Mouse (Mus musculus) heart, embryonic 13.5 days (tissue): Measurements from ENCODE around the gene Ifit3b. TPM values are rescaled to one million over a fixed set of nuclear protein-coding genes. Genes with fewer than 3 reads are reported as not detected.
A peak's percentile ranks its signal among the peaks of the same experiment; 100 is the strongest.
"Not testable (repeated sequence)": the region's sequence is repeated elsewhere in the genome, so short reads cannot be mapped to it uniquely, and the experiment has no call there.

Experiments used
- ATAC-seq: fragments of 200-750 bp; cut with Nextera tagmentation; 2 replicates; pipeline ENCODE4 v1.8.0; 2017; ENCODE audit warnings: moderate TSS enrichment; ENCODE audit not compliant: insufficient number of reproducible peaks, low FRiP score, low TSS enrichment; ENCODE audit errors: extremely low read depth
- H3K27ac ChIP-seq: fragments of 300-500 bp; sonication (generic); replicated peaks from 2 replicates; pipeline ENCODE4 v1.5.1; 2015; ENCODE audit warnings: moderate library complexity, mild to moderate bottlenecking, inconsistent platforms
- H3K27me3 ChIP-seq: fragments of 300-500 bp; sonication (generic); replicated peaks from 2 replicates; pipeline ENCODE4 v1.6.1; 2015; ENCODE audit warnings: mild to moderate bottlenecking, inconsistent platforms
- H3K36me3 ChIP-seq: fragments of 300-500 bp; sonication (generic); 2 replicates; pipeline ENCODE4 v1.6.1; 2015; ENCODE audit warnings: mild to moderate bottlenecking, inconsistent platforms
- H3K4me1 ChIP-seq: fragments of 300-500 bp; sonication (generic); 2 replicates; pipeline ENCODE4 v1.6.1; 2015; ENCODE audit warnings: inconsistent platforms
- H3K4me2 ChIP-seq: fragments of 300-500 bp; sonication (generic); 2 replicates; pipeline ENCODE4 v1.6.1; 2015; ENCODE audit warnings: inconsistent platforms, mild to moderate bottlenecking, moderate library complexity
- H3K4me3 ChIP-seq: fragments of 300-500 bp; sonication (generic); 2 replicates; pipeline ENCODE4 v1.5.1; 2015; ENCODE audit warnings: moderate library complexity, mild to moderate bottlenecking, inconsistent platforms
- H3K9ac ChIP-seq: fragments of 300-500 bp; sonication (generic); 2 replicates; pipeline ENCODE4 v1.6.1; 2015; ENCODE audit warnings: inconsistent platforms, mild to moderate bottlenecking, moderate library complexity
- H3K9me3 ChIP-seq: fragments of 300-500 bp; sonication (generic); 2 replicates; pipeline ENCODE4 v1.6.1; 2016; ENCODE audit warnings: inconsistent platforms
- WGBS: fragments of 180-500 bp; shearing (Covaris S2); methylation state at CpG from one replicate; pipeline ENCODE4 v1.1.7; 2015; ENCODE audit warnings: mixed read lengths; 5-methylcytosine and 5-hydroxymethylcytosine counted together
- polyA plus RNA-seq: library from polyadenylated mRNA; unstranded; fragments of >200 nt; fragmentation: Nextera tagmentation; extraction: Ambion mirVana; gene quantifications from 2 replicates; pipeline ENCODE4 v1.2.1, GENCODE M21; 2015

The Ifit3b gene
- 0.37 and 1.0 TPM in 2 replicates for polyA plus RNA-seq

GRCm38 (mm10) chr19:34607237-34608051 lies at the start of gene Ifit3b:
Gene Ifit3b (plus strand): TSS chr19:34607970.
- ATAC-seq, H3K27ac ChIP-seq, H3K27me3 ChIP-seq, H3K4me1 ChIP-seq, H3K4me3 ChIP-seq, H3K4me2 ChIP-seq, H3K9me3 ChIP-seq, H3K36me3 ChIP-seq: not testable (repeated sequence)
- WGBS = 32% methylated on average over 4 of the region's 4 CpGs
- peak within 1 kb of the TSS; percentile 41 for H3K9ac ChIP-seq

GRCm38 (mm10) chr19:34562556-34562955 lies 45.2 kb upstream of the Ifit3b start:
- H3K4me3 ChIP-seq = no peak overlapping the region
- no peak overlapping the region for H3K9ac ChIP-seq
- 0 out of 2 replicates have a peak, but pooled peaks cover 3% of the 10 kb centered on the region for H3K4me1 ChIP-seq
- H3K27ac ChIP-seq = no peak overlapping the region
- H3K4me2 ChIP-seq = no peak overlapping the region
- ATAC-seq = no peak
- H3K9me3 ChIP-seq = no peaks in the 10 kb centered on the region
- no peaks in the 10 kb centered on the region for H3K36me3 ChIP-seq
- no peaks in the 10 kb centered on the region for H3K27me3 ChIP-seq

DNA sequence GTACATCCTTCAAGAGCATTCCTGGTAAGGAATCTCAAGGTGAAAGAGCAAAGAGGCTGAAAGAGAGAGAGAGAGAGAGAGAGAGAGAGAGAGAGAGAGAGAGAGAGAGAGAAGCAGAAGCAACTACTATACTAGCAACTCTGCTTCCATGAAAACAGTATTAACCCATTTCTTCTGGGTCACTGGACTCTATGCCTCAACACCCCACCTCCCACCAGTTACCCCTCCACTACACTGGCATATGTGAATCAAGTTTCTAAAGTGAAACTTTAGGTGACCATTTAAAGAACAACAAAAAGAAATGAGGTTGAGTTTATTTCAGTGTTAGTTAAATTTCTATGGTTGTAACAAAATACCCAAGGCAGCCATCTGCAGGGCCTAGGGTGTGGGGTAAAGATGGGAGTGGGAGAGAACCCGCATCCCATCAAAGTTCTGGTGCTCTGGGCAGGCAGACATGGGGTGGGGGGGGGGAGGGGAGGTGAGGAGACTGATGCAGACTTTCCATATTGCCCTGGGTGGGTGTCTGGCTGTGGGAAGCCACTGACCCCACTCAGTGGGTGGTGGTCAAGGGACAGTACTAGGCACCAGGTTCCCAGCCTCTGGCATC lies 41.5 kb upstream of the Ifit3b start:
- Histone ChIP-seq H3K4me2 (no peak overlapping the region), H3K36me3 (no peaks in the 10 kb centered on the region), H3K9me3 (no peaks in the 10 kb centered on the region), H3K4me1 (peaks cover 14% of the 10 kb centered on the region), H3K9ac (no peak overlapping the region), H3K4me3 (no peak overlapping the region), H3K27me3 (no peaks in the 10 kb centered on the region), H3K27ac (no peak overlapping the region)
- WGBS = 62% methylated on average over 1 of the region's 1 CpGs
- no peak for ATAC-seq

GRCm38 (mm10) chr19:34568988-34569895 lies 38.5 kb upstream of the Ifit3b start:
- H3K4me1 ChIP-seq = peaks cover 14% of the 10 kb centered on the region
- no peaks in the 10 kb centered on the region for H3K9me3 ChIP-seq
- peaks cover 10% of the 10 kb centered on the region; the same call in 1 of the 2 replicates for H3K36me3 ChIP-seq
- no peak for ATAC-seq
- H3K27ac ChIP-seq = 0 out of 2 replicates have a peak overlapping the region, but pooled peaks have one; percentile 1
- no peak overlapping the region for H3K4me3 ChIP-seq
- no peak overlapping the region for H3K4me2 ChIP-seq
- no peak overlapping the region for H3K9ac ChIP-seq
- H3K27me3 ChIP-seq = no peaks in the 10 kb centered on the region
- 70% methylated on average over 7 of the region's 7 CpGs for whole genome bisulfite sequencing

- H3K9me3 ChIP-seq = no peaks in the 10 kb centered on the region
- H3K27me3 ChIP-seq = no peaks in the 10 kb centered on the region
- no peak overlapping the region for H3K4me3 ChIP-seq
- H3K9ac ChIP-seq = no peak overlapping the region
- 52% methylated on average over 4 of the region's 4 CpGs for WGBS
- H3K36me3 ChIP-seq = peaks cover 10% of the 10 kb centered on the region; the same call in 1 of the 2 replicates
- 0 out of 2 replicates have a peak overlapping the region, but pooled peaks have one; percentile 1 for H3K27ac ChIP-seq
- H3K4me2 ChIP-seq = no peak overlapping the region
- ATAC-seq = no peak
- H3K4me1 ChIP-seq = peaks cover 14% of the 10 kb centered on the region
Measured at GRCm38 (mm10) chr19:34569896-34570476, 37.8 kb upstream of the Ifit3b start.

- no peak overlapping the region for H3K4me3 ChIP-seq
- 81% methylated on average over 1 of the region's 1 CpGs for WGBS
- H3K36me3 ChIP-seq = peaks cover 10% of the 10 kb centered on the region; the same call in 1 of the 2 replicates
- H3K4me1 ChIP-seq = peaks cover 14% of the 10 kb centered on the region
- no peak for ATAC-seq
- no peaks in the 10 kb centered on the region for H3K9me3 ChIP-seq
- H3K27me3 ChIP-seq = no peaks in the 10 kb centered on the region
- H3K9ac ChIP-seq = no peak overlapping the region
- H3K4me2 ChIP-seq = no peak overlapping the region
- H3K27ac ChIP-seq = no peak overlapping the region
Measured at GRCm38 (mm10) chr19:34571080-34571479, 36.7 kb upstream of the Ifit3b start.

DNA sequence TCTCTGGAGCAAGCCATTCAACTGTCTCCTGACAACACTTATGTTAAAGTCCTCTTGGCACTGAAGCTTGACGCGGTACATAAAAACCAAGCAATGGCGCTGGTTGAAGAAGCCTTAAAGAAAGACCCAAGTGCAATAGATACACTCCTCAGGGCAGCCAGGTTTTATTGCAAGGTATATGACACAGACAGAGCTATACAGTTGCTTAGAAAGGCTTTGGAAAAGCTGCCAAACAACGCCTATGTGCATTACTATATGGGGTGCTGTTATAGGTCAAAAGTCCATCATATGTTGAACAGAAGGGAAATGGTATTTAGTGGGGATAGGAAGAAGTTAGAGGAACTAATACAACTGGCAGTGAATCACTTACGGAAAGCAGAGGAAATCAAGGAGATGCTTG lies 34.1 kb upstream of the Ifit3b start:
- H3K27me3 ChIP-seq = no peaks in the 10 kb centered on the region
- ATAC-seq = no peak
- no peak overlapping the region for H3K4me3 ChIP-seq
- H3K4me1 ChIP-seq = peaks cover 14% of the 10 kb centered on the region
- WGBS = 88% methylated on average over 5 of the region's 5 CpGs
- peaks cover 10% of the 10 kb centered on the region; the same call in 1 of the 2 replicates for H3K36me3 ChIP-seq
- no peaks in the 10 kb centered on the region for H3K9me3 ChIP-seq
- no peak overlapping the region for H3K4me2 ChIP-seq
- H3K27ac ChIP-seq = no peak overlapping the region
- no peak overlapping the region for H3K9ac ChIP-seq

GRCm38 (mm10) chr19:34577121-34577520 lies 30.6 kb upstream of the Ifit3b start:
- no peak overlapping the region for H3K4me3 ChIP-seq
- WGBS = 58% methylated on average over 1 of the region's 1 CpGs
- no peaks in the 10 kb centered on the region for H3K9me3 ChIP-seq
- H3K9ac ChIP-seq = no peak overlapping the region
- no peaks in the 10 kb centered on the region for H3K4me1 ChIP-seq
- H3K36me3 ChIP-seq = peaks cover 10% of the 10 kb centered on the region; the same call in 1 of the 2 replicates
- no peak for ATAC-seq
- no peak overlapping the region for H3K4me2 ChIP-seq
- H3K27me3 ChIP-seq = no peaks in the 10 kb centered on the region
- no peak overlapping the region for H3K27ac ChIP-seq

DNA sequence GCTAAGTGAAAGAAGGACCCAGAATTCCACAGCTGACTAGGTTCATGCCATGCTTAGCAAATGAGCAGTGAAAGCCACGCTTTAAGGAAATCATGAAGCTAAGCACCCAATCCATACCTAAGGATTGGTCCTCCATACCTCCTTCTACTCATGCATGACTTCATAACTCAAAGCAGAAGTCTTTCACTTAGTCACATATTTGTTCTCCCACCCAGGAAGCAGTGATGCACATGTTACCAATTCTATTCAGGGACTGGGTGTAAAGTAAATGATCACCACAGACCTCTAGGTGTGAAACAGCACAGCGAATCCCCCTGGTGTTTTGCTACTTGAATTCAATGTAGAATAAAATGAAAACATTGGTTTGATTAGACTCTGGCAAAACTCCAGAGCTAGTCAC lies 25.1 kb upstream of the Ifit3b start:
- H3K9me3 ChIP-seq, H3K27ac ChIP-seq, H3K4me3 ChIP-seq, H3K9ac ChIP-seq, ATAC-seq, H3K36me3 ChIP-seq, H3K4me2 ChIP-seq, H3K4me1 ChIP-seq, H3K27me3 ChIP-seq: not testable (repeated sequence)
- WGBS = 82% methylated on average over 2 of the region's 2 CpGs

GRCm38 (mm10) chr19:34583126-34583766 lies 24.5 kb upstream of the Ifit3b start, which contains the start of gene Ifit3:
Gene Ifit3 (plus strand): TSS chr19:34583531.
- H3K9me3 ChIP-seq, H3K4me1 ChIP-seq, H3K36me3 ChIP-seq, H3K4me3 ChIP-seq, H3K4me2 ChIP-seq, H3K27ac ChIP-seq, H3K27me3 ChIP-seq, ATAC-seq, H3K9ac ChIP-seq: not testable (repeated sequence)
- 34% methylated on average over 2 of the region's 2 CpGs for WGBS
